Mouse (Mus musculus) kidney, embryonic 14.5 days (tissue): Measurements from ENCODE around the gene AF067061. TPM values are rescaled to one million over a fixed set of nuclear protein-coding genes. Genes with fewer than 3 reads are reported as not detected.
"Not testable (repeated sequence)": the region's sequence is repeated elsewhere in the genome, so short reads cannot be mapped to it uniquely, and the experiment has no call there.

ENCODE experiments used
- ATAC-seq: fragments of 200-750 bp; cut with Nextera tagmentation; 2 replicates; pipeline ENCODE4 v1.8.0; 2017; ENCODE audit warnings: moderate number of reproducible peaks, mild to moderate bottlenecking, moderate TSS enrichment, moderate library complexity; ENCODE audit not compliant: low FRiP score, low TSS enrichment
- H3K27ac ChIP-seq: fragments of 300-500 bp; sonication (generic); 2 replicates; pipeline ENCODE4 v1.5.1; 2014; ENCODE audit warnings: low read depth, mild to moderate bottlenecking, low read length, moderate library complexity, mixed read lengths
- H3K27me3 ChIP-seq: fragments of 300-500 bp; sonication (generic); 2 replicates; pipeline ENCODE4 v1.6.1; 2014; ENCODE audit warnings: mild to moderate bottlenecking, low read length; ENCODE audit not compliant: control insufficient read depth, insufficient read depth
- H3K36me3 ChIP-seq: fragments of 300-500 bp; sonication (generic); 2 replicates; pipeline ENCODE4 v1.6.1; 2014; ENCODE audit warnings: low read length, mixed read lengths; ENCODE audit not compliant: control insufficient read depth, insufficient read depth
- H3K4me1 ChIP-seq: fragments of 300-500 bp; sonication (generic); 2 replicates; pipeline ENCODE4 v1.6.1; 2014; ENCODE audit warnings: low read length, mixed read lengths; ENCODE audit not compliant: control insufficient read depth, insufficient read depth
- H3K4me2 ChIP-seq: fragments of 300-500 bp; sonication (generic); replicated peaks from 2 replicates; pipeline ENCODE4 v1.6.1; 2014; ENCODE audit warnings: low read depth, mild to moderate bottlenecking, low read length
- H3K4me3 ChIP-seq: fragments of 300-500 bp; sonication (generic); 2 replicates; pipeline ENCODE4 v1.5.1; 2014; ENCODE audit warnings: mild to moderate bottlenecking, low read length
- H3K9ac ChIP-seq: fragments of 300-500 bp; sonication (generic); 2 replicates; pipeline ENCODE4 v1.6.1; 2014; ENCODE audit warnings: low read depth, mild to moderate bottlenecking, low read length, moderate library complexity
- H3K9me3 ChIP-seq: fragments of 300-500 bp; sonication (generic); 2 replicates; pipeline ENCODE4 v1.6.1; 2016; ENCODE audit warnings: low read length; ENCODE audit not compliant: control insufficient read depth
- WGBS: fragments of 180-500 bp; shearing (Covaris S2); extraction: QIAGEN DNeasy Blood & Tissue Kit; methylation state at CpG from one replicate; pipeline ENCODE4 v1.1.7; 2014; 5-methylcytosine and 5-hydroxymethylcytosine counted together
- polyA plus RNA-seq: library from polyadenylated mRNA; unstranded; fragments of >200 nt; fragmentation: Nextera tagmentation; extraction: Ambion mirVana; gene quantifications from 2 replicates; pipeline ENCODE4 v1.2.1, GENCODE M21; 2014

Gene AF067061
- not detected in 2 replicates for polyA plus RNA-seq

DNA sequence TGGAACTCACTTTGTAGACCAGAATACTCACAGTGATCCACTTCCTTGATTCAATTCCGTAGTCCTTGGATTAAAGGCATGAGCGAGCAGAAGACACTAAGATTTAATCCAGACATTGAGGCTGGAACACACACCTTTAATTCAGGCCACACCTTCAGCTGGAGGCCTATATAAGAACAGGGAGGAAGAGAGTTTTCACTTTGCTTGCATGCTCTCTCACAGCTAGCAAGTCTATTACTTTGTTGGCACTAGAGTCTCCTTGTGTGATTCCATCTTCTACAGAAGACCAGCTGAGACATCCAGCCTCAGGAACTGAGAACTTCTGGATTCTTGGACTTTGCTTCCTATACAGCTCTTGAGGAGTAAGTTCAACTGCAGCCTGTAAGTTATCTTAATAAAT lies at the start of gene AF067061:
TSS of gene AF067061 (plus strand) at position 245 of the 400 bp plus-strand sequence.
- H3K27me3 ChIP-seq, H3K27ac ChIP-seq, H3K4me3 ChIP-seq, H3K4me1 ChIP-seq, H3K9ac ChIP-seq, H3K9me3 ChIP-seq, H3K4me2 ChIP-seq, ATAC-seq, H3K36me3 ChIP-seq: not testable (repeated sequence)
- WGBS, result 80% methylated on average over 2 of the region's 2 CpGs

DNA sequence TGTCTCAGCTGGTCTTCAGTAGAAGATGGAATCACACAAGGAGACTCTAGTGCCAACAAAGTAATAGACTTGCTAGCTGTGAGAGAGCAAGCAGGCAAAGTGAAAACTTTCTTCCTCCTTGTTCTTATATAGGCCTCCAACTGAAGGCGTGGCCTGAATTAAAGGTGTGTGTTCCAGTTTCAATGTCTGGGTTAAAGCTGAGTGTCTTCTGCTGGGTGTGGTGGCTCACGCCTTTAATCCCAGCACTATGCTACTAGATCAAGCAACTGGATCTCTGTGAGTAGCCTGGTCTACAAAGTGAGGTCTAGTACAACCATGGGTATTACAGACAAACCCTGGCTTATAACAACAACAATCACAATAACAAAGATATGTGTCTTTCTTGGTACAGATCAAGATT lies 47.1 kb upstream of the AF067061 start, which contains the start of gene Gm21762:
TSS of gene Gm21762 (minus strand) at position 101 of the 400 bp plus-strand sequence.
- H3K4me1 ChIP-seq, H3K9me3 ChIP-seq, H3K4me2 ChIP-seq, H3K36me3 ChIP-seq, H3K27me3 ChIP-seq, ATAC-seq, H3K27ac ChIP-seq, H3K4me3 ChIP-seq, H3K9ac ChIP-seq: not testable (repeated sequence)
- no CpG with 5 or more reads among the region's 2 CpGs for WGBS

DNA sequence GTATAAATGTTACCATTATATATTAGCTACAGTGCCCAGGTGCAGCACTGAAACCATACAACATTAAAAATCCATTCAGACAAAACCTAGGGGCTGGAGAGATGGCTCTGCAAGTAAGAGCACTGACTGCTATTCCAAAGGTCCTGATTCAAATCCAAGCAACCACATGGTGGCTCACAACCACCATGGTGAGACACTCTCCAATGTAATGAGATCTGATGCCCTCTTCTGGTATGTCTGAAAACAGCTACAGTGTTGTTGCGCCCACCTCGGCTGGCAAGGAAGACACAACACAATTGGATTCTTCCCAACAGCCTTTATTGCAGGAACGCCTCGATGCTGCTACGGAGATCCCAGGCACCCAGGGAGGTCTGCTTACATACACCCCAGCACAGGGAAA lies 42.0 kb upstream of the AF067061 start:
- 87% methylated on average over 5 of the region's 5 CpGs for WGBS
- not testable (repeated sequence) for H3K4me3 ChIP-seq, H3K4me2 ChIP-seq, H3K36me3 ChIP-seq, H3K4me1 ChIP-seq, H3K27me3 ChIP-seq, H3K27ac ChIP-seq, H3K9me3 ChIP-seq, ATAC-seq, H3K9ac ChIP-seq

DNA sequence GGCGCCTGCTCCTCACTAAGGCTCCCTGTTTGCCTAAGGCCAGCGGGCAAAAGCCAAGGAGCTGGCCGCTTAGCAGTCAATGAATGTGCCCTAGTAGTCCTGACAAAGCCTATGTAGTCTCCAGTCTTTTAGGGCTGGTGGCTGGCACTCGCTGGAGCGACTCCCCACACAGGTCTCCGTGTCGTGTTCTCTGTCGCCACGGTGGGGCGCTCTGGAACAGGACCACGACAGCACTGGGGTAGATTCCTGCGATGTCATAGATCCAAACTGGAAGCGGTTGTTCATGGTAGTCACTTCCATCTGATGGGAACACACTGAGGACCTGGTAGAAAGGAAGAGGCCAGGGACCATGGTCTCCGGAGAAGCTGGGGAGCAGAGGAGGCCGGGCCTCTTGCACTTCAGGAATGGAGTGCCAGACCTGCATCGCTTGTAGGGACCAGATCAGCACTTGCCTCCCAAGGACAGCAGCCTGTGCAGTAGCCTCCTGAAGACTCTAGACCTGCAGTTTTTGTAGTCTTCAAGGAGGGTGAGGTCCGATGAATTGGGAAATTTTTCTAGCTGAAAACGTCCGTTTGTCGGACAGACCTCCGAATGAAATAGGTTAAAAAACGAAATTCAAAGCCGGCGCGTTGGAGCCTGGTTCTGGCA lies 39.8 kb upstream of the AF067061 start:
- 95% methylated on average over 16 of the region's 25 CpGs for WGBS
- not testable (repeated sequence) for H3K4me1 ChIP-seq, ATAC-seq, H3K4me2 ChIP-seq, H3K4me3 ChIP-seq, H3K9ac ChIP-seq, H3K27me3 ChIP-seq, H3K36me3 ChIP-seq, H3K9me3 ChIP-seq, H3K27ac ChIP-seq

DNA sequence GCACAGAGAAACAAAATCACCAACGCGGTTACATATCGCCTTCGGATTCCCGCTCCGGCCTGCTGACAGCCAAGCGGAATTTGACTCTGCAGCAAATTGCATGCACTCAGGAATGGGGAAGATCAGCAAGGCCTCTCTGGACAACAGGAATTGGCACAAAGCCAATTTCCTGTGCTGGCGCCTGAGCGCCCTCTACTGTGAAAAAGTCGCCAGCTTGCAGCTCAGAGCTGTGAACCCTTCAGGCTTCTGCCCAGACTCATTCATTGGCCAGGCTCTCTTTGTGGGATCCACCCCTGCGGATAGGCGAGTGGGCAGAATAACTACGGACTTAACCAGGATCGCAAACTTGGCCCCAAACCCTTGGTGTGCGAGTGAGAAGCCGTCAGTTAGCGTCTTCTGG lies 31.1 kb upstream of the AF067061 start:
- H3K27me3 ChIP-seq, H3K9me3 ChIP-seq, ATAC-seq, H3K4me3 ChIP-seq, H3K27ac ChIP-seq, H3K36me3 ChIP-seq, H3K9ac ChIP-seq, H3K4me2 ChIP-seq, H3K4me1 ChIP-seq: not testable (repeated sequence)
- 94% methylated on average over 16 of the region's 17 CpGs for WGBS

DNA sequence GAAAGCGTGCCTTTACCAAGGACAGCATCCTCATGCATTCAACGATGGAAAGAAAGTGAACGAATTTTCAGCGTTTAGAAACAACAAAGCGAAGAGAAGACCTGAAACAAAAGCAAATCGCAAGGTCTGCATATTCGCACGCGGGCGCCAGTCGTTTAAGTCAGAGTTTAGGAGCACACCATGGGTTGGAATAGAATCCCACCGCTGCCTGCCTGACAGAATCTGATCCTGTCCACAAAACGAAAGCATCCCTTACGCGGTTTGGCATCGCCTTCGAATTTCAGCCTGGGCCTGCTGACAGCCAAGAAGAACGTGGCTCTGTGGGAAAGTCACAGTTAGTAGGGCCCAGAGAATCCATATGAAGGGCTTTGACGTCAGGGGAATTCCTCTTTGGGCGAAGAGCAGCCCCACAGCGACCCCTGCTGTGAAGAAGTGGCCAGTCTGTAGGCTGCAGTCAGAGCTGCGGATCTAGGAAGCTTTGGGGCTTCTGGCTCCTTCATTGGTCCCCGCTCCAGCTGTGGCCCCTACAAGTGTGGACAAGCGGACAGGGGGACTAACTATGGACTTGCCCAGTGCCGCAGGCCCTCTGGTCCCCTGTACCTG lies 30.4 kb upstream of the AF067061 start:
- H3K36me3 ChIP-seq, H3K9me3 ChIP-seq, ATAC-seq, H3K4me3 ChIP-seq, H3K4me1 ChIP-seq, H3K9ac ChIP-seq, H3K27me3 ChIP-seq, H3K4me2 ChIP-seq, H3K27ac ChIP-seq: not testable (repeated sequence)
- WGBS, result 78% methylated on average over 13 of the region's 25 CpGs

DNA sequence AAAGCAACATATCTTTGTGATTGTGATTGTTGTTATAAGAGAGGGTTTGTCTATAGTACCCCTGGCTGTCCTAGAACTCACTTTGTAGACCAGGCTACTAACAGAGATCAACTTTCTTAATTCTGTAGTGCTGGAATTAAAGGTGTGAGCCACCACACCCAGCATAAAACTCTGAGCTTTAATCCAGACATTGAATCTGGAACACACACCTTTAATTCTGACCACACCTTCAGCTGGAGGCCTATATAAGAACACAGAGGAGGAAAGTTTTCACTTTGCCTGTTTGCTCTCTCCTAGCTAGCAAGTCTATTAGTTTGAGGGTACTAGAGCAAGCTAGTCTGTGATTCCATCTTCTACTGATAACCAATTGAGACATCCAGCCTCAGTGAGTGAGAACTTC lies 24.1 kb upstream of the AF067061 start, which contains the start of gene Gm21731:
TSS of gene Gm21731 (plus strand) at position 301 of the 400 bp plus-strand sequence.
- H3K27me3 ChIP-seq, ATAC-seq, H3K36me3 ChIP-seq, H3K9me3 ChIP-seq, H3K4me3 ChIP-seq, H3K4me1 ChIP-seq, H3K9ac ChIP-seq, H3K27ac ChIP-seq, H3K4me2 ChIP-seq: not testable (repeated sequence)

DNA sequence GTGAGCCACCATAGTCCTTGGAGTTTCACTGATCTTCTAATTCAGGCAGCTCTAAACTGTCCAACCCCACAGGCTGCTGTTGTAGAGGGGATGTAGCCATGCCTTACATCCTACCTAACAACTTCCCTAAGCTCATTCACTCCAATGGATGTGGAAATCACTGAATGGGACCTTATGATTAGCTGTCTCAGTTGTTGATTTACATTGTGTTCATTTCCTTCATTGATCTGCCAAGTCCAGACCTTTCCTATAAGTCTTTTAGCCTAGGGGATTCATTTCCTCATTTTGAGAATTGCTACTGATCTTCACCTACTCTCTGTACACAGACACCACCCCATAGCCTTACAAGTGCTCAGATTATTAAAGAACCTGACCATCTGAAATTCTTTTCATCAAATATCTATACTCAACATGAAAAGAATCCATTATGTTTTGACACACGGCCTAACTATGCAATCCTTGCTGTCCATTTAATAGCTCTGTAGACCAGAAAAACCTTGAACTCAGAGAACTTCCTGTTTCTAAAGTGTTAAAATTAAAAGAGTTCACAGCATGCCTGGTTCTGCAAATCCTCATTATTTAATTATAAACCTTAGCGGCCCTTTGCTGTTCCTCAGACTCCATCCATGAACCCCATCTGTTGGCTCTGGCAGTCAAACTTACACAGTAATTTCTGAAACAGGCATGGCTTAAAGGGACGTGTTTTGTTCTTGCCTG lies 11.5 kb upstream of the AF067061 start:
- not testable (repeated sequence) for H3K4me1 ChIP-seq, H3K4me2 ChIP-seq, H3K9ac ChIP-seq, H3K4me3 ChIP-seq, H3K27me3 ChIP-seq, H3K36me3 ChIP-seq, H3K9me3 ChIP-seq, H3K27ac ChIP-seq, ATAC-seq
- WGBS, result 84% methylated on average over 2 of the region's 3 CpGs
